Mouse (Mus musculus) heart, postnatal 25 days (tissue): ENCODE measurements around the gene Kif1b. TPM values are rescaled to one million over a fixed set of nuclear protein-coding genes. Genes with fewer than 3 reads are reported as not detected.

Experiments used
- DNase-seq: peaks from one replicate; pipeline ENCODE4 v3.0.0; 2022; ENCODE audit warnings: low spot score
- intact Hi-C: fragments of 180-260 bp; cut with DNase I; formaldehyde crosslinking; loops from one replicate; pipeline ENCODE4 v1.15.1; 2025
- total RNA-seq, 2 experiments: library from RNA; stranded (reverse); gene quantifications; 2 replicates each; pipeline ENCODE4 v1.2.3; 2021

Kif1b gene
- total RNA-seq, 2 experiments from 2014 or later, result 149 to 151 TPM

DNA sequence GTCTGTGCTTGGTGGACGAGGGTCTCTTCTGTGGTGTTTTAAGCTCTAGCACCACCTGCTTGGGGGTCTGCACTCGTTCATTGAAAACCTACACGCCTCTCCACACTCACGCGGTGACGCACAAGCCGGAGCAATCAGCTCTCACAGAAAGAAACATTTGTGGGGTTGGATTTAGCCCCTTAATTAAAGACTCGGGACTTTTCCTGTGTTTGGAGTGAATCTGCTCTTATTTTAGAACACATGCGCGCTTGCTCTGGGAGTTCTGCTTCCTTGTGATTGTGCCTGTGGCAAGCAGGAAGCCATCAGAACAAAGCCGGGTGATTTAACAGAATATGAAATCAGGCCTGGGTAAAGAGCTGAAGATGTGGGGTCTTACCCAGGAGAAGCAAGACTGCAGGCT is 180.8 kb downstream of the Kif1b start, which contains the start of gene Cort:
TSS of gene Cort (minus strand) at position 101 of the 400 bp plus-strand sequence.
- intact Hi-C loops, result no loop called here
- DNase-seq, result no peak

Other genes starting within 250 kb of the Kif1b start
- gene Pex14, start 207.8 kb downstream of the Kif1b start, total RNA-seq, result 10 to 100 TPM; 19.4 to 20.1 TPM
- gene Dffa, start 203.5 kb downstream of the Kif1b start, total RNA-seq, result 10 to 100 TPM; 41.3 to 41.5 TPM
- under 1 TPM in 1 of 2 experiments, not detected in 1; 0.39 TPM for gene Cort, start 180.9 kb downstream of the Kif1b start, total RNA-seq
- 1 to 10 TPM; 7.8 to 8.9 TPM for gene Cenps, start 170.1 kb downstream of the Kif1b start, total RNA-seq
- 10 to 100 TPM; 39.9 TPM for gene Pgd, start 140.9 kb downstream of the Kif1b start, total RNA-seq
- gene Ube4b, start 119.1 kb upstream of the Kif1b start, total RNA-seq, result 10 to 100 TPM; 48.6 to 49.0 TPM
- gene Rbp7, start 147.3 kb upstream of the Kif1b start, total RNA-seq, result 10 to 100 TPM; 54.3 to 65.7 TPM
- gene Tmem274, start 169.7 kb upstream of the Kif1b start, total RNA-seq, result not detected
- gene Nmnat1, start 177.5 kb upstream of the Kif1b start, total RNA-seq, result 10 to 100 TPM; 29.7 to 30.7 TPM
- 10 to 100 TPM; 55.2 to 64.3 TPM for gene Lzic, start 177.5 kb upstream of the Kif1b start, total RNA-seq
- 10 to 100 TPM; 33.0 to 35.4 TPM for gene Ctnnbip1, start 210.5 kb upstream of the Kif1b start, total RNA-seq